Mouse (Mus musculus): ENCODE data around the gene Hip1r. TPM values are rescaled to one million over a fixed set of nuclear protein-coding genes. Genes with fewer than 3 reads are reported as not detected.

Gene Hip1r
- polyA plus RNA-seq, 1 experiment from 2014 or later, result 13.5 TPM

DNA sequence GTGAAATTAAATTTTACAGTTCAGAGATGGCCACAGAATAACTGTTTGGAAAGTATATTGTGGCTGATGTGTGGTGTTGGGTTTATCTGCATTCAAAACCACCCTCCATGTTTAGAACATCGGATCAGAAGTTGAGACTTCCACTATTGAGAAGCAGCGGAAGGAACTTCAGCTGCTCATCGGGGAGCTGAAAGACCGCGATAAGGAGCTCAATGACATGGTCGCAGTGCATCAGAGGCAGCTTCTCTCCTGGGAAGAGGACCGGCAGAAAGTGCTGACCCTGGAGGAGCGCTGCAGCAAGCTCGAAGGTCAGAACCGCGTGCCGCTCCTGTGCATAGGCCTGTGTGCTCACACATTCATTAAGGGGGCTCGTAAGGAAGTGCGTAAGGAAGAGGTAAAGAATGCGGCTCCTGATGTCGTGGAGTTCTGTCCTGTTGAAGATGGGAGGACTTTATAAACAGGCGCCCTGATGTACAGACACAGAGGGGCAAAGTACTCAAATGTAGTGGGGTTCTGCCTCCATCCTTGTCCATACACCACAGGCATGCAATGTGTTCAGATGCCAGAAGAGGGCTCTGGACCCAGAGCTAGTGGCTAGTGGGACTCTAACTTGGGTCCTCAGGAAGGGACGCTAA lies 39.4 kb upstream of the Hip1r start:
- H3K9me3 ChIP-seq (ENCODE audit: low read length), result no peaks in the 10 kb centered on the region
- no peak for ATAC-seq
- no peaks in the 10 kb centered on the region for H3K27me3 ChIP-seq (ENCODE audit: insufficient read depth, low read length)
- TF ChIP-seq EP300 (IDR thresholded peaks at IDR 0.05; ENCODE audit: low read depth), result no peak
- peak; percentile 70 for TF ChIP-seq CTCF (IDR thresholded peaks at IDR 0.05; ENCODE audit: low read depth)
- WGBS (ENCODE audit: insufficient replicate concordance), result 32% methylated on average over 18 of the region's 18 CpGs
- peak overlapping the region; percentile 17; the same call in 1 of the 2 replicates for H3K4me3 ChIP-seq (ENCODE audit: low read depth, low read length)
- H3K9ac ChIP-seq (replicated peaks), result no peak overlapping the region; the same call in 1 of the 2 replicates
- H3K27ac ChIP-seq (ENCODE audit: low read depth), result peak overlapping the region; percentile 13; the same call in 1 of the 2 replicates
- H3K36me3 ChIP-seq (replicated peaks; ENCODE audit: insufficient read depth, low read length), result 0 out of 2 replicates have a peak, but pooled peaks cover 4% of the 10 kb centered on the region
- peaks cover 8% of the 10 kb centered on the region; the same call in 1 of the 2 replicates for H3K4me1 ChIP-seq (ENCODE audit: insufficient read depth)
- H3K4me2 ChIP-seq (ENCODE audit: low read depth, low read length), result peak overlapping the region; percentile 36
- DNase-seq, result peak; percentile 42

DNA sequence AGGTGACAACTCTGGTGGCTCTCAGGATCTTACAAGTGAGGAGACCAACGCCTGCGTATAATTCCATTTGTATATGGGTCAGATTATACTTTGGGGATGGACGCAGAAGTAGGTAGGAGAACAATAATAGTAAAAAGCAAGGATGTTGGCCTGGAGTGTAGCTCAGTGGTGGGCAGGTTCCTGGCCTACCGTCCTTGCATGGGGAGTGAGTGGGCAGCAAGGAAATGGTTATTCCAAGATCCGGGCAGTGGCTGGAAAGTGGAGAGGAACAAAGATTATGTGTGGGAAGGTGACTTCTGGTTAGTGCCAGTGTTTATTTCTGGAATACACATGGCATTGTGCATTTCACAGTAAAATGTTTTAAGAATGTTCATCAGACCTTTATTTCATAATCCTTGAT lies 37.5 kb upstream of the Hip1r start:
- ATAC-seq (no peak), DNase-seq (no peak)
- Histone ChIP-seq H3K4me1 (ENCODE audit: insufficient read depth) (peaks cover 4% of the 10 kb centered on the region; the same call in 1 of the 2 replicates), H3K27me3 (ENCODE audit: insufficient read depth, low read length) (no peaks in the 10 kb centered on the region), H3K4me2 (ENCODE audit: low read depth, low read length) (no peak overlapping the region), H3K36me3 (replicated peaks; ENCODE audit: insufficient read depth, low read length) (no peaks in the 10 kb centered on the region), H3K9me3 (ENCODE audit: low read length) (no peaks in the 10 kb centered on the region), H3K9ac (replicated peaks) (no peak overlapping the region), H3K4me3 (ENCODE audit: low read depth, low read length) (no peak overlapping the region), H3K27ac (ENCODE audit: low read depth) (no peak overlapping the region)
- TF ChIP-seq CTCF (IDR thresholded peaks at IDR 0.05; ENCODE audit: low read depth) (no peak), EP300 (IDR thresholded peaks at IDR 0.05; ENCODE audit: low read depth) (no peak)
- WGBS (ENCODE audit: insufficient replicate concordance), result 83% methylated on average over 5 of the region's 5 CpGs

- TF ChIP-seq EP300 (IDR thresholded peaks at IDR 0.05; ENCODE audit: low read depth) (no peak), CTCF (IDR thresholded peaks at IDR 0.05; ENCODE audit: low read depth) (no peak)
- Histone ChIP-seq H3K4me2 (ENCODE audit: low read depth, low read length) (no peak overlapping the region), H3K36me3 (replicated peaks; ENCODE audit: insufficient read depth, low read length) (no peaks in the 10 kb centered on the region), H3K4me1 (ENCODE audit: insufficient read depth) (no peaks in the 10 kb centered on the region), H3K4me3 (ENCODE audit: low read depth, low read length) (no peak overlapping the region), H3K27me3 (ENCODE audit: insufficient read depth, low read length) (no peaks in the 10 kb centered on the region), H3K27ac (ENCODE audit: low read depth) (no peak overlapping the region), H3K9me3 (ENCODE audit: low read length) (no peaks in the 10 kb centered on the region), H3K9ac (replicated peaks) (no peak overlapping the region)
- 49% methylated on average over 5 of the region's 5 CpGs for WGBS (ENCODE audit: insufficient replicate concordance)
- no peak for DNase-seq
- no peak for ATAC-seq
Measured at GRCm38 (mm10) chr5:123938479-123938878, 34.9 kb upstream of the Hip1r start.

- ATAC-seq (no peak), DNase-seq (no peak)
- no peak overlapping the region for H3K27ac ChIP-seq (ENCODE audit: low read depth)
- no peak overlapping the region for H3K4me3 ChIP-seq (ENCODE audit: low read depth, low read length)
- H3K4me1 ChIP-seq (ENCODE audit: insufficient read depth), result no peaks in the 10 kb centered on the region
- no peaks in the 10 kb centered on the region for H3K9me3 ChIP-seq (ENCODE audit: low read length)
- TF ChIP-seq CTCF (IDR thresholded peaks at IDR 0.05; ENCODE audit: low read depth) (no peak), EP300 (IDR thresholded peaks at IDR 0.05; ENCODE audit: low read depth) (no peak)
- no peaks in the 10 kb centered on the region for H3K36me3 ChIP-seq (replicated peaks; ENCODE audit: insufficient read depth, low read length)
- H3K27me3 ChIP-seq (ENCODE audit: insufficient read depth, low read length), result no peaks in the 10 kb centered on the region
- H3K9ac ChIP-seq (replicated peaks), result no peak overlapping the region
- H3K4me2 ChIP-seq (ENCODE audit: low read depth, low read length), result no peak overlapping the region
- 70% methylated on average over 4 of the region's 4 CpGs for WGBS (ENCODE audit: insufficient replicate concordance)
Measured at GRCm38 (mm10) chr5:123946546-123946945, 26.9 kb upstream of the Hip1r start.

GRCm38 (mm10) chr5:123947041-123947761 lies 26.2 kb upstream of the Hip1r start:
- Histone ChIP-seq H3K4me2 (ENCODE audit: low read depth, low read length) (no peak overlapping the region), H3K9me3 (ENCODE audit: low read length) (no peaks in the 10 kb centered on the region), H3K27me3 (ENCODE audit: insufficient read depth, low read length) (no peaks in the 10 kb centered on the region), H3K4me1 (ENCODE audit: insufficient read depth) (no peaks in the 10 kb centered on the region), H3K9ac (replicated peaks) (no peak overlapping the region), H3K36me3 (replicated peaks; ENCODE audit: insufficient read depth, low read length) (no peaks in the 10 kb centered on the region), H3K4me3 (ENCODE audit: low read depth, low read length) (no peak overlapping the region), H3K27ac (ENCODE audit: low read depth) (no peak overlapping the region)
- ATAC-seq (no peak), DNase-seq (no peak)
- no peak for TF ChIP-seq EP300 (IDR thresholded peaks at IDR 0.05; ENCODE audit: low read depth)
- peak; percentile 80 for TF ChIP-seq CTCF (IDR thresholded peaks at IDR 0.05; ENCODE audit: low read depth)
- WGBS (ENCODE audit: insufficient replicate concordance), result 46% methylated on average over 7 of the region's 7 CpGs

DNA sequence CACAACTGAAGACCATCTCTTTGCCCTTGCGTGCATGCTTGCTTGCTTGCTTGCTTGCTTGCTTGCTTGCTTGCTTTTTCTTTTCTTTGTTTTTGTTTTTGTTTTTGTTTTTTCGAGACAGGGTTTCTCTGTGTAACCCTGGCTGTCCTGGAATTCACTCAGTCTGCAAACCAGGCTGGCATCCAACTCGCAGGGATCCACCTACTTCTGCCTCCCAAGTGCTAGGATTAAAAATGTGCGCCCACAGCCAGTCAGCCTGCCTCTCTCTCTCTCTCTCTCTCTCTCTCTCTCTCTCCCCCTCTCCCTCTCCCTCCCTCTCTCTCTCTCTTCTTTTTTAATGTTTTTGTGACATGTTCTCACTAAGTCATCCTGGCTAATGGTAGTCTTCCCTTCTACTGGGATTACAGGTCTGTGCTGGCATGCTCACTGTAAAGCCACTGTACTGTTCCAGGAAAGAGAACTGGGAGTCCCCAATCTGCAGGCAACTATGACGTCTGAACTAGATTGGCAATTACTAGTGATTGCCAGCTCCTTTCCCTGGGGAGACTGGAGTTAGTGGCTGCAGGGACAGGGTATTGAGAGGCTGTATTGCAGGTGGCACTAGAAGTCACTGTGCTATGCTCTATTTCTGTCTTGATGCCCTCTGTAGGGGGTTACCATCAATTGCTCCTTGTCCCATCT lies 20.9 kb upstream of the Hip1r start:
- no peak for ATAC-seq
- Histone ChIP-seq H3K27me3 (ENCODE audit: insufficient read depth, low read length) (no peaks in the 10 kb centered on the region), H3K36me3 (replicated peaks; ENCODE audit: insufficient read depth, low read length) (no peaks in the 10 kb centered on the region), H3K4me2 (ENCODE audit: low read depth, low read length) (no peak overlapping the region), H3K4me1 (ENCODE audit: insufficient read depth) (peaks cover 5% of the 10 kb centered on the region; the same call in 1 of the 2 replicates), H3K9me3 (ENCODE audit: low read length) (no peaks in the 10 kb centered on the region), H3K4me3 (ENCODE audit: low read depth, low read length) (no peak overlapping the region), H3K9ac (replicated peaks) (no peak overlapping the region), H3K27ac (ENCODE audit: low read depth) (no peak overlapping the region)
- no peak for DNase-seq
- TF ChIP-seq EP300 (IDR thresholded peaks at IDR 0.05; ENCODE audit: low read depth), result no peak
- TF ChIP-seq CTCF (IDR thresholded peaks at IDR 0.05; ENCODE audit: low read depth), result no peak
- 76% methylated on average over 5 of the region's 5 CpGs for WGBS (ENCODE audit: insufficient replicate concordance)

Data from liver, postnatal 0 days (tissue).